Mouse (Mus musculus): ENCODE data around the gene Fem1b.
A peak's percentile ranks its signal among the peaks of the same experiment; 100 is the strongest.
"Not testable (repeated sequence)": the region's sequence is repeated elsewhere in the genome, so short reads cannot be mapped to it uniquely, and the experiment has no call there.

Gene Fem1b

DNA sequence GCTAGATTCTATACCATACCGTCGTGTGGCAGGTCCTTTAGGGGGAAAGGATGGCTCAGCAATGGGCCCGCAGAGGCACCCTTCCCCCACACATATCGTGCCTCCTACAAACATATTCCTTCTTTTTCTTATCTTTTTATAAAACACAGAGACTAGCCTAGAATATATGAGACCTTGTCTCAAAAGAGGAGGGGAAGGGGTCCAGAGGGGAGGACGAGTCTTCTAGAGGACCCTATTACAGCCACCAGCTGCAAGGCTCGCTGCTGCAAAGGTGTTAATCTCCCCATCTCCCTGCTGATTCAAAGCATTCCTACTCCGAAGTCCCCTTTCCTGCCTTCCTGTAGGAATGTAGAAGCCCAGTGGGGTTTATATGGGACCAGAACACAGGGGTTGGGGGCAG is 14.7 kb upstream of the Fem1b start:
- DNase-seq, result peak; percentile 17

DNA sequence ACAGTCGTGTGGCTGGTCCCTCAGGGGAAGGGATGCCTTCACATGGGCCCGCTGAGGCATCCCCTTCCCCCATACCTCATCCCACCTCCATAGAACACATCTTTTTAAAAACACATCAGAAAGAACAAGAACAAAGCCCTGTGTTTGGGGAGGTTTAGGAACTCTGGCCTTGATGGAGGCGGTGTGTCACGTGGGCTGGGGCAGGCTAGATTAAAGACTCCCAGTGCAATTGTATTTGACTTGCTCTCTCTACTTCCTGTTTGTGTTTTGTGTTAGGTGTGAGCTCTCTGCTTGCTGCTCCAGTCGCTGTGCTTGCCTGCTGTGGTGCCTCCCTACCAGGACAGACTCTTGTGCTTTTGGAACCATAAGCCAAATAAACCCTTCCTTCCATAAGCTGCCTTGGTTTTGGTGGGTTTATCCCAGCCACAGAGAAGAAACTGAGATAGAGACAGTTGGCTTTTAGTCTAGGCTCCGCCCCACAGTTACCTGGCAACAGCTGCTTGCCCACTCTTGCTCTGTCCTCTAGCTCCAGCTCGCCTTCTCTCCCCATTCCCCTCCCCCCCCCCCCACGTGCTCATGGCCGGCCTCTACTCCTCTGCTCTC is 14.2 kb upstream of the Fem1b start:
- DNase-seq, result peak; percentile 56

DNA sequence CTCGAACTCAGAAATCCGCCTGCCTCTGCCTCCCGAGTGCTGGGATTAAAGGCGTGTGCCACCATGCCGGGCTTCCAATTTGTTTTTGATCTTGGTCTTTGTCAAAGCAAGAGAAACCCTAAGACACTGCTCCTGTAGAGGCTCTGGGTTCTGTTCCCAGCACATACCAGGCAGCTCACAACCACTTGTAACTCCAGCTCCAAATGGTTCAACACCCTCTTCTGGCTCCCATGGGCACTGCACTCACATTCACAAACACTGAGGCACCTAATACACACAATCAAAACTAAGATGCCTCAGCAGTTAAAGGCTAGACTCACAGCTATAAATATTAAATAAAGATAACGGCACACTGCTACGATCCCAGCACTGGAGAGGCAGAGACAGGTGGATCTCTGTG is 10.1 kb upstream of the Fem1b start:
- DNase-seq, result no peak

DNA sequence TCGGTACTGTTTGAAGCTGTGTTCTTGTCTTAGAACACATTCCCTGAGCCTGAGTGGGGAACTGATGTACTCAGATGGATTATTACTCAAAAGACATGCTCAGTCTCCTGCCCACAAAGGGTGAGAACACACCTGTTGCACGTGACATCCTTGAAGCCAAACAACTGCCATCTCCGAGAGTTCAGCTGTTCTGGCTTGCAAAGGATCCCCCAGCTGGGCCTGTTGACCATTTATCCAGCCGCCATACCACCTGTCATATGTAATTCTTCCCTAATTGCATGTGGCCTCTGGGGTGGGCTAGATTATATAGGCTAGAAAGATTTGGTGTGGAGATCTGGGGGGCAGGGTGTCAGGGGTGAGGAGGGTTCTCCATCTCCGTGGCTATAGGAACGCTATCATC is 9.1 kb upstream of the Fem1b start:
- no peak for DNase-seq

DNA sequence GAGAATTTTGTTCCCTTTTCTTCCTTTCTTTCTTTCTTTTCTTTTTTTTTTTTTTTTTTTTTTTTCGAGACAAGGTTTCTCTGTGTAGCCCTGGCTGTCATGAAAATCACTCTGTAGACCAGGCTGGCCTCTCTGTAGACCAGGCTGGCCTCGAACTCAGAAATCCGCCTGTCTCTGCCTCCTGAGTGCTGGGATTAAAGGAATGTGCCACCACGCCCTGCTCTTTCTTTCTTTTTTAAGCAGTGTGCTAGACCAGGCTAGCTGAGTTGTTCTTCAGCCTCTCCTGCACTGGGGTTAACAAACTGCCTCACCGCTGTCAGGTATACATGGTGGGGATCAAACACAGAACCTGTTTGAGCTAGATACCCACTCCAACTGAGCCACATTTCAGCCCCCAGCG is 8.2 kb upstream of the Fem1b start:
- DNase-seq, result not testable (repeated sequence)

DNA sequence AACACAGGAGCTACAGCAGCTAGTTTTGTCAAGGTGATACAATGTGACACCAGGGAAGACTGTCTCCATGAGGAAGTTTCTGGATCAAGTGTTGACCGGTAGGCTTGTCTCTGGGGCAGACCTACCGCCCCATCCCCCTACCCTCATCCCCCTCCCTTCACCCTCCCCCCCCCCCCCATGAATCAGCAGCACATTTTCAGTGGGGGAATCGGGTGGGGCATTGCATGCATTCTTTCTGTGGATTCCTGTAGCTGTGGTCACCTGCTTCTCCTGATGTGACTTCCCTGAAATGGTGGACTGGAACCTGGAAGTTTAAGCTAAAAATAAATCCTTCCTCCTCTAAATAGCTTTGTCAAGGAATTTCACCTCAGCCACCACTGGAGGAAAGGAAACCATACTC is 7.8 kb upstream of the Fem1b start:
- DNase-seq, result no peak

DNA sequence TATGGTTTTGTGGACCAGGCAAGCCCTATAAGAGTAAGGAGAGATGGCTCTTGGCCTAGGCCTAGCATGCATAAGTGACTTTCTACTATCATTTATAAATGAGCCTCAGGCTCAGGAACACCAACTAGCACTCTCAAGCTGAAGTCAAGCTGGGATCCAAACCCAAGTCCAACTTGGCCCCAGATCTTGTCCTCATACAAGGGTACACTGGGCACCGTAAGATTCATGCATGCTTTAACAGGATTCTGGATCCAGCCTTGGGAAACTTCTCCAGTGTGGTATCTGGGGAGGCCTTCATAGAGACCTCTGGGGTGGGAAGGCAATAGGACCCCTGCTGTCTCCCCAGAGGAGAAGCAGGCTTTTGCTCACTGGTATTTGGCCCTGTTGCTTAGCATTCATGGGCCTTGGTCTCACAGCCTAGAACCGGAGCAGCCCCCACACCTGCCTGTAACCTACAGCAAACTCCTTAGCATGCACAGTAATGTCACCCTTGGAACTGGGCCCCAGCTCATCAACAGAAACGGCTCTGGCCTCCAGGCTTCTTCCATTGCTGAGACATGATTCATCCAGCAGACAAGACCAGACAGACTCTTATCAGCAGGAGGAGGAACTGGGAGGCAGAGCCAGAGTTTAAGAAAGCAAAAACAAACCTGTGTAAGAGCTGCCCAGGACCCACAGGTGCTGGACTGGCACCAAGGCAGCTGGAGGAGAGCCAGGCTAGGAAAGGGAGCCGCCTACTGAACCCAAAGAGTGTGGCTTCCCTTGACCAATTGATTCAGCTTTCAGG is 6.3 kb upstream of the Fem1b start:
- DNase-seq, result no peak

DNA sequence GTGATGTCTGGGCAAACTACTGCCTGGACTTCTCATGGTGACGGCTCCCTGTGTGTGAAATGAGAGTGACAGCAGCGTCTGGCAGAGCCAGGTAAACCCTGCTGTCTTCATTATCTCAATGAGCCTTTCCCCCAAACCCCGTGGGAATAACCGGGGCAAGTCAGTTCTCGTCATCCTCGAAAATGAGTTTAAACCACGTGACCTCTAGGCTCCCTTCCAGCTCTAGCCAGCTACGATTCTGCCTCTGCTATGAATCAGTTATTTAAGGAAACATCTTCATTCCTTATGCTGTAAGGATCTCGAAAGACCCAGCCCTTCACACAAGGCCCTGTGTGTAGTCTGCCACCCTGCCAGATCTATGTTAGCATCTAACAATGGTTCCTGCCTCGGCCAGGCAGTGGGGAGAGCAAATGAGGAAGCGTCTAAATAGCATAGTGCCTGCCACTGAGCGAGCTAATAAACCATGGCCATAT is 5.4 kb upstream of the Fem1b start:
- DNase-seq, result no peak

DNA sequence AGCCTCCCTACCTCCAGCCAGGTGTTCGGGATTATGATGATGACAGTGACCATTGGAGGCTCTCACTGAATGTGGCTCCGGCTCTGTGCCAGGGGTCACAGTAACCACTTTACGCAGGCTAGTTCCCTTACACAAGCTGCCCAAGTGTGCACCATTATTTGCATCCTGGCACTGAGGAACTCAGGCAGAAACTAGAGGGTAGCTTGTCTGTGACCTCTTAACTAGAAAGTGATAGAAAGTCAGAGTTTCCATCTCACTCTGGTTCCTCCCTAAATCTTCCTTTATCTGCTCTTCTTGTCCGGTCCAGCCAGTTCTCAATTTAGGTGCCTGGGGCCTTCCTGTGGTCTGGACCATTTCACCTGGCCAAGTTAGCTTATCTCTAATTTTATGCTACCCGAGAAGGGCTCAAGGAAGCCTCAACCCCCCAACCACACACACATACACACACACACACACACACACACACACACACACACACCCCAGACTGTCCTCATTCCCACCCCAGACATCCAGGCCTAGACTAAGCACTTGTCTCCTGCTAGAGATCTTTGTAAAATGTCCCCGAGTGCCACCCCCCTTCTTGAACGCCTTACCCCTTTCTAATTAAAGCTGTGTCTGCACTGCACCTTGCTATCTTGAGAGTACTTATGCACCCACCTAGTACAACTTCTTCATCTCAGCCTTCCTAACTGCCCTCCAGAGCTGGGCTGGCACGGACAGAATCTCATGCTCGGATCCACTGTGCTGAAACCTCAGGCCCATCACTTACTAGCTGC is 4.8 kb upstream of the Fem1b start:
- DNase-seq, result no peak

DNA sequence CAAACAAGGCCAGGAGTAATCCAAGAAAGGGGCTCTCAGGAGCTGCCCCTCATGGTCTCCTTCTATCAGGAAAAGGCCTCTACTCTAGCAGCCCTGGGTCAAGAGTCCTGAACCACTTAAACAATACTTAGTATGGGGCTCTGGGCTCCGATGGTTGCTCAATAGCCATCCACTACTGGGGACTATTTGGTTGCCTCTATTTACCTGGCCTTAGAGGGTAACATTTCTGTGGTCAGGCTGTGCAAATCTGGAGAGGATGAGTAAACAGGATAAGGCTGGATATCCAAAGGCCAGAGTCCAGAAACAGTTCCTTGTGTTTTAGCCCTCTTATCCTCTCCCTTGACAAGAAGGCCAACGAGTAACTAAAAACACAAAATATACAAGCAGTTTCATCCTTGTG is 3.0 kb upstream of the Fem1b start:
- DNase-seq, result no peak

DNA sequence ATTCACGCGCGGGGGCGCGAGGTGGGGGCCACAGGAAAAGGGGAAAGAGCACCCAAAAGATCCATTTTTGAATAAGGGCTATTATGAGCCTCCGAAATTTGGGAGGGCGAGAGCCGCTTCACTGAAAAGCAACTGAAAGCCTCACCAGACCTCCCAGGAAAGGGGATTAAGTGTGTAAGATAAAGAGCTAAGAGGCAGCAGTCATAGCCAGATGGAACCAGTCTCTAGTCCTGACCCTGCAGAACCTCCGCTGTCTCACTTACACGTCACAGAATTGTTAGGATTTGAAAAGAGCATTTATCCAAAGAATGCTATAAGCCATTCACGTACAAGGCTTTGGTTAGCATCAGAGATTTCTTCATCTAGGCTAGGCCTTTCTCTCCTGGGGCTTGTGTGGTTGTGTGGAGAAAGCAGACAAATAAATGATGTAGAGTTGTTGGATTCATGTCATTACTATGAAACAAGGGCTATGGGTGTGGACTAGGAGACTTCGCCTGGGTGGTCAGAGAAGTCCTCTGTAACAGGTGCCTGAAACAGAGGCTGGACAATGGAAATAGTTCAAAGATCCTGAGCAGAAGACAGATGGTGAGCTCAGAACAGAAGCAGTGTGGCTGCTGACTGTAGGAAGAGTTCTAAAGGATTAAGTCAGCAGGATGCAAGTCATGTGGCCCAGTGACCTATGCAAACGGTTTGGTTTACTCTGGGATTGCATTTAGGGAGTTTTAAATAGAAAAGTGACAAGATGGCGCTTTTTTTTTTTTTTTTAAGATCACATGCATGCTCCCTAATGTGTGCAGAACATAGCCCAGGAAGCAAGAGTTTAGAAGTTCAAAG is 699 bp upstream of the Fem1b start:
- DNase-seq, result no peak

DNA sequence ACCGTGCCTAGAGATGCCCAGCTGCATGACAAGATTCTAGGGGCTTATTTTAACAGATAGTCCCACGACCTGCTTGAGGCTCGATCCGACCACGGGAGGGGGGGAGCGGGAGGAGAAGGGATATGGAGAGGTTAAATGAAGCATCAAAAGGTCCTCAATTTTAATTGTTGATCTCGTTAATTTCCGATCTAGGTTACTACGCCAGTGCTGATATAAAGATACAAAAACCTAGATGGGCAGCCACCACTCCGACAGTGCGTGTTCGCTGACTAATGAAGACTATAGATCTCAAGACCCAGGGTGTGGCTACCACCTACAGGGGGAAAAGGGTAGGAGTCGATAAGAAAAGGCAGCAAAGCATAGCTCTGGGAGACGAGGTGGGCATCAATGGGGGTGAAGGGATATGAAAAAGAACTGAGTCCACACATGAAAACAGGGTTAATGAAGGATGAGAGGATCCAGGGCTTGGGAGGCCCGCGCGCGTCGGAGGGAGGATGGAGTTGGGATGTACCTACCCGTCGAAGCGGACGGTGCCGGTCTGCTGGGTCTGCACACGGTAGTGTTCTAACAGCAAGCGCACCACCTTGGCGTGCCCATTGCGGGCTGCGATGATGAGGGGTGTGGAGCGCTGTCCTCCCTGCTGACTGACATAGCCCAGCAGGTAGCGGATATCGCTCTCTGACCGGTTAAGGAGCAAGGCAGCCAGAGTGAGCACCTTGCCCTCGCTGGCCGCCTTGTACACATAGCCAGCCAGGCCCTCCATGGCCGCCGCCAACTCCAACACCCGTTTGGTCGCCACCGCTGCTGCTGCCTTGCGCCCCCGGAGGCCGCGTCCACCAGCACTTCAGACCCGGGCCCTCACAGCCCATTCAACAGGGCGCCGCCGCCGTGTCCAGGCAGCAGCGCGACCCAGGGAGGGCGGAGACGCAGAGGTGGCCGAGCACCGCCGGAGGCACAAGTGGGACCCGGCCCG is 905 bp downstream of the Fem1b start:
- DNase-seq, result peak; percentile 38

DNA sequence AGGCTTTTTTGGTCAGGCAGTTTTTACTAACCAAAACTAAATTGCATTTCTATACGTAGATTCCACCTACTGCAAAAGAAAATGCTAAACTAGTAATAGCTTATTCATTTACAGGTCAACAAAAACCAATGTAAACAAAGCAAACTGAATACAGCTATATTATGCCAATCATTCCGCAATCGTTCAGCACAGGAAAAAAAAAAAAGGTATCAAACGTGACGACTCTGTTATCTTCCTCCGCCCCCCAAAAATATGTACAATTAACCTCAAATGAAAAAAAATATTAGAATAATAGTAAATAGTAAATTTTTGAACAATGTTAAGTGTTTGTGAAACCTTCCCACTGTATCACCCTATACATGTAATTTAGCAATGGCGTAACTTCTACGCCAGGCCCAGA is 1.6 kb downstream of the Fem1b start:
- no peak for DNase-seq

DNA sequence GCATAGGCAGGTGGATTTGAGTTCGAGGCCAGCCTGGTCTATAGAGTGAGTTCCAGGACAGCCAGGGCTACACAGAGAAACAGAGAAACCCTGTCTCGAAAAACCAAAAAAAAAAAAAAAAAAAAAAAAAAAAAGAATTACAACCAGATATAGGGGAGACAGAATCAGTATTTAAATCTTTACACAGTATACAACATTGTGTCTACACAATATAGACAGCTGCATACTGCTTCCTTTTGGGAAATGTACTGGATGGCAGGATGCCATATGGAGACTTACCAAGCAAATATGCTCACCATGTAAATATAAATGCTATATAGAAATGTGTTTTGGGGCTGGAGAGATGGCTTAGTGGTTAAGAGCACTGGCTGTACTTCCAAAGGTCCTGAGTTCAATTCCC is 12.5 kb downstream of the Fem1b start:
- DNase-seq, result not testable (repeated sequence)

DNA sequence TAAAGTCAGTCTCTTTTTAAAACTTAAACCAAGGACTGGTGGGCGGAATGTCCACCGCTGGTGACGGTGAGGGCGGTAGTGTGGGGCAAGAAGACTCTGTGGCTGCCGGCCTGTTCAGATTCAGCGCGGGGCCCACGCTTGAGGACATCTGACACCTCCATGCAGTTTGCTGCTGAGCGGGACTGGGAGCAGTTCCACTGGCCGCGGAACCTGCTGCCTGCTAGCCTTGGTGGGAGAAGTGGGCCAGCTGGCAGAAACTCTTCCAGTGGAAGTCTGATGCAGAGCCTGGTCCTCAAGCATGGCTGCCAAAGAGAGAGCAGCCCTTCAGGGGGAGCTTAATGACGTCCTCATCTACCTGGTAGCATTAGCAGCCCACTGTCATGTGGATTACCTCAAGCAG is 21.9 kb downstream of the Fem1b start:
- no peak for DNase-seq

DNA sequence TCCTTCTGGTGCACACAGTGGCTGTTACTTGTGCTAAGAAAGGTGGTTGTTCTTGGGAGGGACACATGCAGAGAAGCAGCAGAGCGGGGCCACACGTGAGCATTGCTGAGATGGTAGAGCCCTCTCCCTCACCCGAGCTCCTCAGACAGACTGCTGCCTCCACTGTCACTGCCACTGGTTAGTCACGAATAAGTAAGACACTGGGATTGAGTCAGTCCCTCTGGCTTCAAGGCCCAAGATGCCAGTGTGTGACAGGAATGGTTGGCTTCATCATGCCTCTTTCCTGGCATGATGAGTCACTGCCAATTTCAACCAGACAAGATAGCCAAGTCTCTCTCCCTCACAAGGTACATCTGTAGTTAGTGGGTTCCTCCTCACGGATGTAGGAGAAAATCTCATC is 25.0 kb downstream of the Fem1b start:
- DNase-seq, result no peak

DNA sequence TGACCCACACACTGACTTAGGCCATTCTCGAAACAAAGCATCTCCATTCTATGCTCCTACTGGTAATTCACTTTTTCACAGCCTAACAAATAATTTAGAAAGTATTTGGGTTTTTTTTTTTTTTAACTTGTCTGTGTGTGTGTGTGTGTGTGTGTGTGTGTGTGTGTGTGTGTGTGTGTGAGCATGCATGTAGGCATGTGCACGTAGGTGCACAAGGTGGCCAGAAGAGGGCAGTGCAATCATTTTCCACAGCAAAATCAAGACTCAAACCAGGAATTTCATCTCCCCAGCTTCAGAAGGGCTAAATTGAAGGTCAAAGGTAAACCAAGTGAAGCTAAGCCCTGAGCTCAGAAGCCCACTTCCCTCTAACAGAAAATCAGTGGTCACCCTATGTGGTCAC is 27.5 kb downstream of the Fem1b start:
- DNase-seq, result no peak

DNA sequence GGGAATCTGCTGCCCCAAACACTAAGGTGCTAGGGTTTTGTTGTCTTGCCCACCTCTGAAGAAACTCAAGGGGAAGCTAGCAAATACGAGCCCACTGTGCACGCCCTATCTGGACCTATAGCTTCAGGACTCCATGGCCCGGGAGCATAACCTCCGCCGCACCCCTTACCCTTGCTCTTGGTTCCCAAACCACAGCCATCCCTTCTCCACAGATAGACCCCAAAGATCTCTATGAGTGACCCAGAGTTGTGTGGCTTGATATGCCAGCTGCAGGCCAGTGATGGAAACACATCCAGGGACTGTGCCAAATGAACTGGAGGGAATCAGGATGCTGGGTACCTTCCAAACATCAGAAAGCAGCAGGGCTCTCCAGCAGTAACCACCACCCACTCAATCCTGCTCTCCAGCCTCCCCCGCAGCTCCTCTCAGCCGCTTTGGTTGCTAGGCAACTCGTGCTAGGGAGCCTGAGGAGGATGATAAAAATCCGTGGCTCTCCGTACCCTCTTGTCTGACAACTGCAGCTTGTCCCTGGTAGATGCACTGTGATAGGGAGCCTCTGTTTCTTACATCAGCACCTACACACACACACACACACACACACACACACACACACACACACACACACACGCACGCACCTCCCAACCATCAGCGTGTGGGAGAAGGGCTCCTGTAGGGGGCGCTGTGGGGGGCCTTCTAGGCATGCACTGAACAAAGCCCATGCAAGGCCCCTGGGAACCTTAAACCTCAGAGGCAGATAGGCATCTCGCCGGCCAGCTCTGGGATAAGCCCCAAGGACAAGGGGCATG is 28.6 kb downstream of the Fem1b start:
- DNase-seq, result peak; percentile 18

DNA sequence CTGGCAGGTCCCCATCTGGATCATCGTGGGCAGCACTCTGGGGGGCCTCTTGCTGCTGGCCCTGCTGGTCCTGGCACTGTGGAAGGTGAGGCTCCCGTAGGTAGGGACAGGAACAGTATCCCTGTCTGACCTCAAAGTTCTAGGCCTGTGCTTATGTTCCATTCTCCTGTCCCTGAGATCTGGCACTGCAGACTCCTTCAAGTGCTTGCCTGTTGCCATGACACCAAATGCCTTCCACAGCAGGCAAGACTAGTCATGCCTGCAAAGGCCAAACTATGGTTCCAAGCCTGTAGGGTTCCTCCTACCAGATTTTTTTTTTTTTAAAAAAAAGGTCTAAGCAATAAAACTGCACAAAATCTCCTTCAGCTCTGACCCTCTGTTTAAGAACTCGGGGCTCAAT is 29.8 kb downstream of the Fem1b start:
- no peak for DNase-seq

DNA sequence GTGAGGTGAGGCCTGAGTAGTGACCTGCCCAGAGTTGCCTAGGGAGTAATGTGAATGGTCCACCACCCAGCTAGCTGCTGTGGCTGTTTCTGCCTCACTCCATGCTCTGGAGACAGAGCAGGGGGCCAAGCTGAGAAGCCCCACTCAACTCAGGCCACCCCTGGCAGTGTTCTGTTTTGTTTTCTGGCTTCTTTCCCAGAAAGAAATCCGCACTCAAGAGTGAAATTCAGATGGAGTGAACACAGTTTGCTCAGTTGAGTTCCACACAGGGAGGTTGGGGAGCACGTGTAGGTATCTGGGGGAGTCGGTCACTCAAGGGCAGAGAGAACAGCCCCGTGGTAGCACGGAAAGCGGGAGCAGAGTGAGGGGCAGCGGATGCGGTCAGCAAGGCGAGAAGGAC is 33.0 kb downstream of the Fem1b start:
- DNase-seq, result no peak

DNA sequence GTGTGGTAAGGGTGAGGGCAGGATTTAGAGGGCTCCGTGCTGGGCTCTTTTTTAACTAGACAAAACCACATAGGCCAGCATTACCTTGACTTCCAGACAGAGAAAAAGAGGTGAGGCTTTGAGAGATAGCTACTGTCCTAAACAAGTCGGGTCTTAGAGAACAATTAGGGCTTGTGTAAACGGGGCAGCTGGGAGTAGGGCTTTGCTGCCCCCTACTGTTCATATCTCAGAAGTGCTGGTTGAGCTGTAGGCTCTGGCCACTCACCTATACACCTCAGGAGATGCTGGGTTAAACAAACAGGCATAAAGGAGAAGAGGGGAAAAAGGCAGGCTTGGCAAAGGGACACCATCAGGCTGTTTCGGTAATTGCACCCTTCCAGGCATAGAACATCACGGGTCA is 34.3 kb downstream of the Fem1b start:
- DNase-seq, result peak; percentile 69

Measured in thymus, postnatal 14 days (tissue).